Mouse (Mus musculus) Patski (cell line): ENCODE results near the gene Slc30a5. TPM values are rescaled to one million over a fixed set of nuclear protein-coding genes. Genes with fewer than 3 reads are reported as not detected.
A peak's percentile ranks its signal among the peaks of the same experiment; 100 is the strongest.
"Not testable (repeated sequence)": the region's sequence is repeated elsewhere in the genome, so short reads cannot be mapped to it uniquely, and the experiment has no call there.

Source experiments
- ATAC-seq: fragments of 100-300 bp; one replicate; pipeline ENCODE4 v1.8.0; 2021
- CTCF ChIA-PET: fragments of 350-600 bp; sonication (Branson Sonifier 250); formaldehyde crosslinking; loops from one replicate; lab custom pipeline; 2022; ENCODE audit warnings: inconsistent platforms; lab: Charles Lee
- POLR2A ChIA-PET: fragments of 350-600 bp; sonication (Branson Sonifier 250); formaldehyde crosslinking; loops from one replicate; lab custom pipeline; 2022; ENCODE audit warnings: antibody characterized with exemption, inconsistent platforms; lab: Charles Lee
- DNase-seq: peaks from one replicate; pipeline ENCODE4 v3.0.0-alpha.2; 2011; ENCODE audit warnings: low read depth, low spot score
- H3K27me3 ChIP-seq: fragments of 371-371 bp; one replicate; pipeline ENCODE4 v1.5.1; 2021
- CTCF ChIP-seq: fragments of 100-300 bp; IDR thresholded peaks from one replicate; pipeline ENCODE4 v1.5.1; 2021
- in situ Hi-C: fragments of 300-500 bp; cut with MboI; formaldehyde crosslinking; loops from 3 replicates; pipeline ENCODE4 v1.11.1; 2018; ENCODE audit warnings: low pct_unique_long_range_greater_than_20kb, mixed read lengths
- polyA plus RNA-seq: library from polyadenylated mRNA; unstranded; gene quantifications from one replicate; pipeline ENCODE4 v1.2.3, GENCODE M21; 2021

The Slc30a5 gene
- polyA plus RNA-seq, 1 experiment from 2014 or later, result 65.4 TPM

DNA sequence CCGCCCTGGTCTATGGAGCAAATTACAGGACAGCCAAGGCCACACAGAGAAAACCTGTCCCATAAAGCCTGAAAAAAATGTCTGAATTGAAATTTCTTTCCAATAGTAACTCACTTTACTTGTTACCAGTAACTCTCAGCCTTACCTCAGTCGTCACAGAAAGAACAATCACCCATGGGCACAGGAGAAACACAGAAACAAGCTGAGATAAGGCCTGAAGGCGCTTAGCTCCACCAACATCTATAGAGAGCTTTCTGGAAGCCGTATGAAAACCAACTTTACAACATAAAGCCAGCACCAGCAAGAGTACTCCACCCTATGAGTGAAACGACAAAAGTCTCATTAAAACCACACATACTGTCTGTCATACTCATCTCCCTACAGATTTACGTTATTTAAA, 18.8 kb downstream of the Slc30a5 start:
- no peaks in the 10 kb centered on the region for H3K27me3 ChIP-seq
- DNase-seq (no peak), ATAC-seq (no peak)
- in situ Hi-C loops, result no loop called here
- TF ChIP-seq CTCF, result no peak
- CTCF ChIA-PET, result no interaction called here
- POLR2A ChIA-PET, result interaction anchor here (0.5 kb wide), 1 partner anchor 18 kb away, joined by 4 read pairs; no protein-coding TSS in a partner anchor

DNA sequence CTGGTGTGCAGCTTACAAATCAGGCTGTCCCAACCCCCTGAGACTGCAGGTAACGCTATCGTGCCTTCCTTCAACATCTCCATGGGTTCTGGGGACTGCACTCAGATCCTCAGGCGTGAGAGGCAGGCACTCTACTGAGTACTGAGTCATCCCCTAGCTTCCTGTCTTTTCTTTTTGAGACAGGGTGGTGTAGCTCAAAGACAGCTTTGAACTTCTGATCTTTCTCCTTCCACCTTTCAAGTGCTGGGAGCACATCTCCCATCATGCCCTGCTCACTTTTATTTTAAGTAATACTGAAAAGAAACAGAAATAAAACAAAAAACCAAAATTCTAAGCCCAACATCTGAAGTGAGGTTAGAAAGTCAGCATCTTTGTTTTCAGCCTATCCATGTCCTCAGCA, 27.5 kb downstream of the Slc30a5 start:
- H3K27me3 ChIP-seq, result no peaks in the 10 kb centered on the region
- TF ChIP-seq CTCF, result no peak
- in situ Hi-C loops, result no loop called here
- ChIA-PET CTCF (interaction anchor here (1.5 kb wide), 1 partner anchor 14 kb away, joined by 3 read pairs; no protein-coding TSS in a partner anchor), POLR2A (no interaction called here)
- ATAC-seq, result no peak
- DNase-seq, result no peak

DNA sequence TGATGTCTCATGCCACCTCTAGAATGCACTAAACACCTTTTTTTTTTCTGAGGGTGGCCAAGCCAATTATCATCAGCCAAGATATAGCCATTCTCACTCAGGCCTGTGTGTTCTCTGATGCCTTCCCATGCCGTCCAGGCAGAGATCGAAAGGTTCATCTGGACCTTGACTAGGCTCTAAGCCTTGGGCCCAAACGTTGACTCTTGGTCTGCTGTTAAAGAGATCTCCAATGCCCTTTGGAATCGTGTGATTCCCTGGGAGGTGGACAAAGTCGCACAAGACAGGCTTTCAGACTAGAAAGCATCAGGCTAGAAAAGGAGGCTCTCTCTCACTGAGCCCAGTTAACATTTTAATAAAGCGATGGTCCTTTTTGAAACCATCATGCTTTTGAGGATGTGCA, 36.1 kb downstream of the Slc30a5 start:
- ChIA-PET CTCF (no interaction called here), POLR2A (no interaction called here)
- no peak for TF ChIP-seq CTCF
- in situ Hi-C loops, result no loop called here
- DNase-seq (no peak), ATAC-seq (no peak)
- no peaks in the 10 kb centered on the region for H3K27me3 ChIP-seq

DNA sequence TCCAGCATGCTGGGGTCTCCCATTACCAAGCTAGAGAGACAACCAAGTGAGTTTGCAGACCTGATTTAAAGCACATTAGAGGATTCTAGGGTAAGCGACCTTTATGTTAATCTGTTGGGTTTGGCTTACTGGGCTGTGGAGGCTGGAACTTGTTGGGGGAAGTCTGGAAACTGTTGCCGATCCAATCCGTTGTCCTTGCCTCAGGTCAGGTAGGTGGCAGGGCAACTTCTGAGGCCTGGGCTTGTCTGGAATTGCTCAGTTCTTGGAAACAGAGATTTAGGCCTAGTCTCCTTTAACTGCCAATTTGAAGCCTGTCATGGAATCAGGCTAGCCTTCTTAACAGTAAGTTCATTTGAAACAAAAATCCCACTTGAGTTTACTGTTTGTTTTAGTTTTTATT, 44.1 kb downstream of the Slc30a5 start:
- ATAC-seq (no peak), DNase-seq (no peak)
- no peak for TF ChIP-seq CTCF

DNA sequence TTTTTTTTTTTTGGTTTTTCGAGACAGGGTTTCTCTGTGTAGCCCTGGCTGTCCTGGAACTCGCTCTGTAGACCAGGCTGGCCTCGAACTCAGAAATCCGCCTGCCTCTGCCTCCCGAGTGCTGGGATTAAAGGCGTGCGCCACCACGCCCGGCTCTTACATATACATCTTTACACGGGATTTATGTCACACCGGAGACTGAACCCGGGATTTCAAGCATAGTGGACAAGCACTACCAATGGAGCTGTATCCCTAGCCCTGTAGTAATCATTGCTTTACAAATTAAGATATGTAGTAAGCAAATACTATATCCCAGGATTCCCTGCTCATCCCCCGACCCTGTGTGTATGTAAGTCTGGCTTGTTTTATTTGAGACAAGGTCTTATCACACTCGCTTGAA, 45.2 kb downstream of the Slc30a5 start:
- H3K27me3 ChIP-seq, in situ Hi-C loops, ATAC-seq, DNase-seq, POLR2A ChIA-PET, CTCF ChIA-PET: not testable (repeated sequence)

More for the DNA sequence above, 44.1 kb downstream of the Slc30a5 start:
- in situ Hi-C loops, result no loop called here
- no peaks in the 10 kb centered on the region for H3K27me3 ChIP-seq
- CTCF ChIA-PET, result no interaction called here
- POLR2A ChIA-PET, result no interaction called here

DNA sequence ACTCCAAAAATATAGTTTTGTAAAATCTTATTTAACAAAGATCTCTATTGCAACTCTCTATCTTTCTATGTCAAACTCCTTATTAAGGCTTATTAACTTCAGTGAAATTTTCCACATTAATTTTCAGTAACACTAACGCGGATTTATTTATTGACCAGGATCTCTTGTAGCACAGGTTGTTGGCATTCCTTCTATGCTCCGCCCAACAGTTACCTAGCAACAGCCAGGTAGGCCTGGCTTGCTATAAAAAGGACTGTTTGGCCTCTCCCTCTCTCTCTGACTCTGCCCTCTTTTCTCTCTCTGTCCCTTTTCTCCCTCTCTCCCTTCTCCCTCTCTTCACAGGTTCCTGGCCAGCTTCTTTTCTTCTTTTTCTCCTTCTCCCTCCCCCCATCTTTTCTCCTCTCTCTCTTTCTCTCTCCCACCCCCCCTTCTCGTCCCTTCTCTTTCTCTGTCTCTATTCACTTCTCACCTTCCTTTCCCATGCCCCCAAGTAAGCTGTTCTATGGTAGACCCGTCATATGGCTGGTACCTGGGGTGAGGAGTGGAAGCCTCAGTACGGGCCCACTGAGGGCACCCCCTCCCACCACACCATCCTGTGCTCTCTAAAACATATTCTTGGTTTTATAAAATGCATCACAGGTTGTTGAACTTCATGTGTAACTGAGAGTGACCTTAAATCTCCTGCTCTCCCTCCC, 45.8 kb downstream of the Slc30a5 start:
- in situ Hi-C loops, result no loop called here
- no peak for ATAC-seq

DNA sequence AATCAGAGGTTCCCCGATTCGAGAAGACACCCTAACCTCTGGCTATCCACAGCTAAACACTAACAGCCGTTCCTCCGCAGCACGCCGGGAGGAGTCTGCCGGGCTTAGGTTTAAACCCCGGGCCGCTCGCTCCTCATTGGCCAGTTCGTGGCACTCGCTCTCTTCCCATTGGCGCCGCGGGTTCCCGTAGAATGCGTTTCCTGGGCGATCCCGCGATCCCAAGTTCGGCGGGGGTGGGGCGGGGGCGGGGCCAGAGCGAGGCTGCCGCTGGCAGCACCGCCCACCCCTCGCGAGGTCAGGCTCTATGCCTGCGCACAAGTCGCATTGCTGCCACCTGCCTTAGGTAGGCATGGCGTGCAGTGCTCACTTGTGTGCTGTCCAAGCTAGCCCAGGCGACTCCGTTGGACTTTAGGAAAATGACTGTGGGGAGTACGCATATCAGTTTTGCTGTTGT, 46.8 kb downstream of the Slc30a5 start, which contains the start of gene Ccnb1:
Ccnb1 (minus strand) TSS at position 157 of the 454 bp plus-strand sequence.
- DNase-seq (peak; percentile 57), ATAC-seq (peak; percentile 97)
- CTCF ChIA-PET, result no interaction called here
- H3K27me3 ChIP-seq, result no peaks in the 10 kb centered on the region
- in situ Hi-C loops, result no loop called here
- no peak for TF ChIP-seq CTCF
- POLR2A ChIA-PET, result interaction anchor here (1.3 kb wide), 1 partner anchor 43 kb away, joined by 5 read pairs; no protein-coding TSS in a partner anchor

More for the DNA sequence above, 45.8 kb downstream of the Slc30a5 start:
- ChIA-PET POLR2A (no interaction called here), CTCF (no interaction called here)
- DNase-seq, result no peak
- no peaks in the 10 kb centered on the region for H3K27me3 ChIP-seq
- no peak for TF ChIP-seq CTCF

DNA sequence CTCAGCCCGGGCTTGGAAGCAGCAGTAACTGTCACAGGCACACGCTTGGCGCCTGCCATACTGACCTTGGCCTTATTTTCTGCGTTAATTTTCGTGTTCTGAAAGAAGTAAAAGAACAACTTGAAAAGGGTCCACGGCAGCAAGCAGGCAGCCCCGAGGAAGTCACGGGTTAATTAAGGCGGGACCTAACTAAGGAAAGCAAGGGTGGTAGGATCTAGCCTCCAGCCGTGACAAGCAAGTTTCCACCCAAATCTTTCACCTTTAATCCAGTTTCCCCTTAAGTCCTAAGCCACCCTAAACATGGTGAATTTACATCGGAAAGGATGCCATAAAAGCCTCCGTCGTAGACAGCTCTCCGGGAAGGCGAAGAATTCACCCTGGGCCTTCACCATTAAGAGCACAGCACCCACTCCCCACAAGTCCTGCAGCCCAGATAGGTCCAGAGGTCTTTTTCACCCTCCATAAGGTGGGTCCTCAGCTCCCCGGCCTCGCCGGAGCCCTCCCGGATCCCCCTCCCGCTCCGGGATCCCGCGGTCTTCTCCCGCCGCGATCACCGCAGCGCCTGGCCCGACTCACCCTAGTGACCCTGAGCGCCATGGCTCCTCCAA, 47.3 kb downstream of the Slc30a5 start:
- DNase-seq, result no peak
- no peak for ATAC-seq
- CTCF ChIA-PET, result no interaction called here

DNA sequence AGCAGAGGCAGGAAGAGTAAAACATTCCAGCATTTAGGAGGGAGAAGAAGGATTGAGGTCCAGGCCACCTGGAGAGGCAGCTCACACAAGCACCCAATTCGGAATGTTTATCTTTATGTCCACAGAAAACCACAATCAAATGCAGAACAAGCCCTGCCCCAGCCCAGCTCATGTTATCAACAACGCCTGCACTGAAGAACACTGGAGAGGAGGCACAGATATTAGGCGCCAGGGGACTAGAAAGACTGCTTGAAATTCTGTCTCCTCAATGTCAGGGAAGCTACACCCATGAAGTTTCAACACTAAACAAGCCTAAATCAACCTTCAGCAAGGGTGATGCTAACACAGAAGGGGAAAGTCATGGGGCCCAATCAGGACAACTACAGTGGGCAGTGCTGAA, 55.7 kb downstream of the Slc30a5 start:
- no peak for ATAC-seq
- in situ Hi-C loops, result no loop called here
- no peak for TF ChIP-seq CTCF
- POLR2A ChIA-PET, result no interaction called here
- no peak for DNase-seq
- CTCF ChIA-PET, result no interaction called here
- H3K27me3 ChIP-seq, result no peaks in the 10 kb centered on the region

More for the DNA sequence above, 47.3 kb downstream of the Slc30a5 start:
- H3K27me3 ChIP-seq, result no peaks in the 10 kb centered on the region
- no peak for TF ChIP-seq CTCF
- POLR2A ChIA-PET, result interaction anchor here (1.0 to 1.3 kb wide), 2 partner anchors 42 to 126 kb away, joined by 3 to 5 read pairs; no protein-coding TSS in a partner anchor
- in situ Hi-C loops, result no loop called here

DNA sequence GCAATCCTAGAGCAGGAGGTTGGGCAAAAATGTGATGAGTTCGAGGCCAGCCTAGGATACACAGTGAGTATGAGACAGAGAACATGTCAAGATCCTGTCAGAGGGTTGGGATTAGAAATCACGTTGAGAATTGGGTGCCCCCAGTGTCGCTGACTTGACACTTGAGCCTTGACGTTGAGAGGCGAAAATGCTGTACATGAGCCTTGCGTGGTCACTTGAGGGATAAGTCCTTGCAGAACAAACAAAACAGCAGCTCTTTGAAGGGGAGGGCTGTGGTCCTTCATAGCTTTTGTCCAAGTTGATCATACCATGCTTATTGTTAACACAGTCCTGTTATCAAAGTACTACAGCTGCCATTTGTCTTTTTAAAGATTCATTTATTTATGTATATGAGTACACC, 56.5 kb downstream of the Slc30a5 start:
- ATAC-seq (no peak), DNase-seq (no peak)
- in situ Hi-C loops, result no loop called here
- no peak for TF ChIP-seq CTCF
- POLR2A ChIA-PET, result no interaction called here
- CTCF ChIA-PET, result no interaction called here
- no peaks in the 10 kb centered on the region for H3K27me3 ChIP-seq

DNA sequence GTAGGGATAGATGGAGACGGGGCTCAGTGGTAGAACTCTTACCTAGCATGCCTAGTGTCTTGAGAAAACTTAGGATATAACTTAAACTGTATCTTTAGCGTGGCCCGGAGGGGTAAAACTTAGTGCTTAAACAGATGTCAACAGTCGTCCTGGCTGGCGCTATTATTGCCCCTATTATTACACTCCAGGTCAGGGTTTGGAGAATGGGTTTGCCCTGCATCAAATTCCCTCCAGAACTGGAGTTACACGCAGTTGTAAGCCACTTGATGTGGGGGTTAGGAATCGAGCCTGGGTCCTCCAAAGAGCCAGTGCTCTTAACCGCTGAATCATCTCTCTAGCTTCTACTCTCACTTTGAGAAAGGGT, 57.2 kb downstream of the Slc30a5 start:
- CTCF ChIA-PET, result interaction anchor here (0.6 kb wide), 1 partner anchor 38 kb away, joined by 3 read pairs; no protein-coding TSS in a partner anchor
- H3K27me3 ChIP-seq, result no peaks in the 10 kb centered on the region
- TF ChIP-seq CTCF, result no peak
- POLR2A ChIA-PET, result interaction anchor here (1.0 kb wide), 1 partner anchor 33 kb away, joined by 3 read pairs; no protein-coding TSS in a partner anchor
- in situ Hi-C loops, result no loop called here
- no peak for ATAC-seq
- DNase-seq, result no peak
